Mouse (Mus musculus): Measurements from ENCODE around the gene Gm2310.
A peak's percentile ranks its signal among the peaks of the same experiment; 100 is the strongest.
"Not testable (repeated sequence)": the region's sequence is repeated elsewhere in the genome, so short reads cannot be mapped to it uniquely, and the experiment has no call there.

Gene Gm2310

GRCm38 (mm10) chr15:8519853-8520252, at the start of gene Gm2310:
Gm2310 (minus strand) TSS chr15:8519953.
- DNase-seq, result not testable (repeated sequence)

GRCm38 (mm10) chr15:8568645-8569528, 49.1 kb upstream of the Gm2310 start:
- peak; percentile 86 to 90 for DNase-seq

- peak; percentile 25 to 35 for DNase-seq
Measured at GRCm38 (mm10) chr15:8568286-8568644, 48.5 kb upstream of the Gm2310 start.

GRCm38 (mm10) chr15:8565416-8565815, 45.7 kb upstream of the Gm2310 start:
- no peak for DNase-seq

- DNase-seq, result no peak
Measured at GRCm38 (mm10) chr15:8564331-8564730, 44.6 kb upstream of the Gm2310 start.

- peak; percentile 14 to 31 for DNase-seq
Measured at GRCm38 (mm10) chr15:8563423-8564194, 43.9 kb upstream of the Gm2310 start.

- peak; percentile 39 to 63 for DNase-seq
Measured at GRCm38 (mm10) chr15:8562776-8563175, 43.0 kb upstream of the Gm2310 start.

- DNase-seq, result no peak
Measured at GRCm38 (mm10) chr15:8531201-8531600, 11.4 kb upstream of the Gm2310 start.

- DNase-seq, result no peak
Measured at GRCm38 (mm10) chr15:8512957-8513356, 6.8 kb downstream of the Gm2310 start.

GRCm38 (mm10) chr15:8511861-8512260, 7.9 kb downstream of the Gm2310 start:
- peak; percentile 6 to 10 for DNase-seq

- no peak for DNase-seq
Measured at GRCm38 (mm10) chr15:8502431-8502830, 17.3 kb downstream of the Gm2310 start.

- DNase-seq, result peak; percentile 19 to 21
Measured at GRCm38 (mm10) chr15:8485261-8485660, 34.5 kb downstream of the Gm2310 start.

GRCm38 (mm10) chr15:8469006-8469575, 50.7 kb downstream of the Gm2310 start:
- no peak for DNase-seq
